8 mouse cellular contexts compared by ENCODE assay signal in the genomic region with DNA sequence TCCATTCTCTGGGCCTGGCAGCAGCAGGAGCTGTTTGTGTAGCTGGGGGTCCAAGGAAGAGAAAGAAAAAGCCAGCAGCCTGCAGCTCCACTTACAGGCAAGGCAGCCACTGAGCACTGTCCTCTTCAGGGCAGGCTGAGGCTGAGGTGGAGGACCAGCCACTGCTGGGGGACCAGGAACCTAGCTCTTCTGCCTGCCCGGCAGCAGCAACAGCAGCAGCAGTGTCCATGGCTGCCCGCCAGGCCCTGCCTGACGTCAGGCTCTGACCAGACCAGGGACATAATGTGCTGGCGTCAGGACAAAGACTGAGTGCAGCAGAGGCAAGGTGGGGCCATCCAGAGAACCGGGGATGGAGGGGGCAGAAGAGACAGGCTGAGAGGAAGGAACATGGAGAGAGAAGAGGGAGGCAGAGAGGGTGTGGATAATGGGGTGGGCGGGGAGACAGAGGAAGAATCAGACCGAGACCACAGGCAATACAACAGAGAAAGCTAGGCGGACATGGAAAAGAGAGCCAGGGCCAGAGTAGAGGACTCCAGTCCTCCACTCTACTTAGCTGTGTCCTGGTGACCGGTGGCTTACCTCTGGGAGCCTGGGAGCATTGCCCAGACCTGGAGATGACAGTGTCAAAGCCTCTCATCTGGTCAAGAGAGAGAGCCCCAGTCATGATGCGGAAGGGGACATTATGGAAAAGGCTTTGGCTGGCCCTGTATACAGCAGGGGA.
DNase-seq lines count a peak whose midpoint lies in the region; ATAC-seq lines count a peak whose summit lies in the region.

No protein-coding gene starts in this region.

- H3K27me3 ChIP-seq in heart, embryonic 12.5 days (replicated peaks) = no peaks in the 10 kb centered on the region
- H3K27me3 ChIP-seq in kidney, embryonic 14.5 days (ENCODE audit: control insufficient read depth, insufficient read depth, low read length) = no peaks in the 10 kb centered on the region
- peaks cover 3% of the 10 kb centered on the region; the same call in 1 of the 2 replicates for H3K27me3 ChIP-seq in neural tube, embryonic 13.5 days

- intact Hi-C loops in left cerebral cortex, postnatal 4 days (cut with DNase I) = no loop called here

- no peak overlapping the region for H3K4me3 ChIP-seq in heart, embryonic 12.5 days
- H3K4me3 ChIP-seq in kidney, embryonic 14.5 days (ENCODE audit: low read length) = no peak overlapping the region
- H3K4me3 ChIP-seq in neural tube, embryonic 13.5 days = no peak overlapping the region

- WGBS in heart, embryonic 12.5 days = 36% methylated on average over 10 of the region's 10 CpGs
- 45% methylated on average over 10 of the region's 10 CpGs for WGBS in kidney, embryonic 14.5 days
- 38% methylated on average over 10 of the region's 10 CpGs for WGBS in neural tube, embryonic 13.5 days

- H3K36me3 ChIP-seq in heart, embryonic 12.5 days = no peaks in the 10 kb centered on the region
- no peaks in the 10 kb centered on the region for H3K36me3 ChIP-seq in kidney, embryonic 14.5 days (ENCODE audit: control insufficient read depth, insufficient read depth, low read length)
- H3K36me3 ChIP-seq in neural tube, embryonic 13.5 days = no peaks in the 10 kb centered on the region

- H3K27ac ChIP-seq in heart, embryonic 12.5 days (ENCODE audit: poor library complexity, severe bottlenecking) = peak overlapping the region; percentile 53
- no peak overlapping the region for H3K27ac ChIP-seq in kidney, embryonic 14.5 days (ENCODE audit: low read depth, low read length)
- peak overlapping the region; percentile 39; the same call in 1 of the 2 replicates for H3K27ac ChIP-seq in neural tube, embryonic 13.5 days (replicated peaks)

- peak overlapping the region; percentile 48; the same call in 1 of the 2 replicates for H3K9ac ChIP-seq in heart, embryonic 12.5 days
- H3K9ac ChIP-seq in kidney, embryonic 14.5 days (ENCODE audit: low read depth, low read length) = no peak overlapping the region
- H3K9ac ChIP-seq in neural tube, embryonic 13.5 days = 0 out of 2 replicates have a peak overlapping the region, but pooled peaks have one; percentile 13

- H3K4me1 ChIP-seq in heart, embryonic 12.5 days (replicated peaks) = peaks cover 83% of the 10 kb centered on the region
- peaks cover 27% of the 10 kb centered on the region for H3K4me1 ChIP-seq in kidney, embryonic 14.5 days (ENCODE audit: control insufficient read depth, insufficient read depth, low read length)
- peaks cover 26% of the 10 kb centered on the region for H3K4me1 ChIP-seq in neural tube, embryonic 13.5 days (replicated peaks)

- no peaks in the 10 kb centered on the region for H3K9me3 ChIP-seq in heart, embryonic 12.5 days (replicated peaks)
- no peaks in the 10 kb centered on the region for H3K9me3 ChIP-seq in kidney, embryonic 14.5 days (ENCODE audit: control insufficient read depth, low read length)
- no peaks in the 10 kb centered on the region for H3K9me3 ChIP-seq in neural tube, embryonic 13.5 days

- ATAC-seq in heart, embryonic 12.5 days (ENCODE audit: insufficient number of reproducible peaks, low FRiP score) = peak; percentile 71
- ATAC-seq in kidney, embryonic 14.5 days (ENCODE audit: low FRiP score, low TSS enrichment) = peak; percentile 45; the same call in 1 of the 2 replicates
- ATAC-seq in neural tube, embryonic 13.5 days (ENCODE audit: low read depth) = peak; percentile 73

- peak; percentile 96 for DNase-seq in adrenal gland, postnatal 25 days
- DNase-seq in cerebellum, postnatal 4 days (ENCODE audit: low spot score in 2 of 2) = peak; percentile 43 to 75
- peak; percentile 90 for DNase-seq in left cerebral cortex, postnatal 4 days
- peak; percentile 79 to 93 for DNase-seq in urinary bladder, postnatal 36 days (ENCODE audit: low spot score in 2 of 2)
- no peak for DNase-seq in thymus, postnatal 10 days (ENCODE audit: low spot score in 2 of 2)

- no peak overlapping the region for H3K4me2 ChIP-seq in heart, embryonic 12.5 days
- H3K4me2 ChIP-seq in kidney, embryonic 14.5 days (replicated peaks; ENCODE audit: low read depth, low read length) = no peak overlapping the region
- H3K4me2 ChIP-seq in neural tube, embryonic 13.5 days = no peak overlapping the region

Comparison
In these comparisons a context has a peak if more than half of its experiments do, and no peak if none do; other contexts are left out.
1. DNase-seq: peak in adrenal gland, postnatal 25 days (single experiment), cerebellum, postnatal 4 days (2 of 2), left cerebral cortex, postnatal 4 days (single experiment) and urinary bladder, postnatal 36 days (2 of 2); none in thymus, postnatal 10 days (0 of 2).
2. Peak in every context shown above with its lines, with median percentiles within 50 percentile points of each other: ATAC-seq.